Mouse (Mus musculus) layer of hippocampus, adult 2 months (tissue): ENCODE data around the gene Zdhhc19. TPM values are rescaled to one million over a fixed set of nuclear protein-coding genes. Genes with fewer than 3 reads are reported as not detected.
A peak's percentile ranks its signal among the peaks of the same experiment; 100 is the strongest.

Experiments used
- DNase-seq, 2 experiments: peaks; one replicate each; pipeline ENCODE4 v3.0.0; 2022; ENCODE audit warnings: low spot score in 2 of 2
- H3K27ac ChIP-seq: fragments of 200-600 bp; 2 replicates; pipeline ENCODE4 v1.8.1; 2022
- H3K4me3 ChIP-seq: fragments of 200-600 bp; 2 replicates; pipeline ENCODE4 v1.8.1; 2022; ENCODE audit warnings: mild to moderate bottlenecking
- CTCF ChIP-seq: fragments of 200-600 bp; conservative IDR thresholded peaks from 2 replicates; pipeline ENCODE4 v1.8.1; 2022; ENCODE audit warnings: antibody characterized with exemption, mild to moderate bottlenecking, moderate library complexity
- total RNA-seq, 2 experiments: library from RNA; stranded (reverse); gene quantifications; 2 replicates each; pipeline ENCODE4 v1.2.3; 2021

Zdhhc19 gene
- total RNA-seq, 2 experiments from 2014 or later, result not detected

DNA sequence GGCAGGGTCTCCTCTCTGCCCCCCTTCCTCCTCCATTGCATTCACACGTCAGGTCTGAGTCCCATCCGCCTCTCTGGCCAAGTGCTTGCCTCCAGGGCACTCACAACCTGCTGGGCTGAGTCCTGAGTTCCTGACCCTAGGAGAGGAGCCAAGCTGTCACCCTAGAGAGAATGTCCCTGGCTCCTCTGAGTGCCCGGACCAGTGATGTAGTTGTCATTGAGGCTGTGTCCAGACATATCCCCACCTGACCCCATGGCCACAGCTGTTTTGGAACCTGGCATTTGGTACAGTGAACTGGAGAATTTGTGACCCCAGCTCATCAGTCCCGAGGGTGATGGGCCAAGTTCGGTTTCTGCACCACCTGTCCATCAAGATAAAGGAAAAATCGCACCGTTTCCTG is 30.8 kb downstream of the Zdhhc19 start:
- TF ChIP-seq CTCF, result no peak
- Histone ChIP-seq H3K4me3 (no peak overlapping the region), H3K27ac (no peak overlapping the region)
- DNase-seq, result no peak

- Histone ChIP-seq H3K27ac (no peak overlapping the region), H3K4me3 (no peak overlapping the region)
- DNase-seq, result no peak
- no peak for TF ChIP-seq CTCF
Observed at GRCm38 (mm10) chr16:32532878-32533826, 37.1 kb downstream of the Zdhhc19 start.

DNA sequence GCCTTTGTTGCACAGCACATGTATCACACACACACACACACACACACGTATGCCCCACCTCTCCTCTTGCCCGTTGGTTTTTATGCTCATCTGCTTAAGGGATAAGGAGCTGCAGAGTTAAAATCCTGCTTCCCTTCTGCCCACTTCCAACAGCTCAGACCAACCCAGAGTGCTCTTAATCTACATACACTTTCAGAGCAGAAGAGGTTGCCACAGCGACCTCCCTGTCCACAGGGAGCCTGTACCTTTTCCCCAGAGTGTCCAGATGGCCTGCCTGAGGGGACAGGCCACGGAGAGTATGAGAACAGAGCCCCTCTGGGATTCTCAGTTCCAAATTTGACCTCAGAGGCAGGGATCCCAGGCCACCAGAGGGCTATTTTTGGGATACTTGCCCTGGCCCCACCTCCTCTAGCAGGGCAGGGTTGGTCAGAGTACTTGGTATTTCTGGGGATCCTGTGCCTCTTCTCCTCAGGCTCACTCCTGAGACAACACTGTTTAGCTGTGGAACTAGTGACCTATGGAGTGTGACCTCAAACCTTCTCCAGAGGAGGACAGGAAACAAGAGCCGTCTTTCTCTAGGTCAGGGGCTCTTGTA is 39.2 kb downstream of the Zdhhc19 start:
- 0 out of 2 replicates have a peak, but pooled peaks have one; percentile 18 for TF ChIP-seq CTCF
- 0 out of 2 replicates have a peak overlapping the region, but pooled peaks have one; percentile 32 for H3K27ac ChIP-seq
- DNase-seq, result no peak
- no peak overlapping the region for H3K4me3 ChIP-seq

DNA sequence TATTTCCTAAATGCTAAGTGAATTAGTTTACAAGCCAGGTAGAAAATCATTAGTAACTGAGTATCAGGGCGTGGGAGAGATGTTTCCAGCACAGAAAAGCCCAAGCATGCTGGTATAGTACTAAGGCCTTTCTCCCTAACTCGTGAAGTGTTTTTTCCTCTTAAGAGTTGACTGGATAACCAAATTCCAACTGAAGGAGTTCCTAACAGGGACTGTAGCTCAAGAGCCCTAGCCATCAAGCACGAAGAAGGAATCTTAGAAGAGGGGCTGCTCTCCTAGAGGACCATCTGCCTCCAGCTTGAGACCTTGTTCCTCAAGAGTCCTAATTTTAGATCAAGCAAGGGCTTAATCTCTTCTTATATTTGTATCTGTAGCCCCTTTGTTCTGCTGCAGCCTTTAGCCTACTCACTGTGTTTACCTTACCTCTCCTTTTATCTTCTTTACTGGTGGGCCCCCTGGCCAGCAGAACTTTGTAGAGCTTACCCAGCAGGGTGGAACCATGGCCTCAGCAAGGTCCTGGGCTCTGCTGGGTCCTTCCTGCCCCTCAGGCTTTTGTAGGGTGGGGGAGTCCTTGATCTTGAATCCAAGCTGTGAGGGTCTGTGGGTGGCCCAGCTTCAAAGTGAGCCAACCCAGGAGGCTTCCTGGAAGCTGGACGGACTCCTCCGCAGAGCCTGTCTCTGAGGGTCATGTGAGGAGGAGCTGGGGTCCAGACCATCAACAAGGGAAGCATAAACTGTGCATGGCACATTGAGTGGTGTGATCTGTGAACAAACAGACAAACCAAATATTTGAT is 42.0 kb downstream of the Zdhhc19 start:
- DNase-seq, result no peak
- H3K27ac ChIP-seq, result peak overlapping the region; percentile 65; the same call in 1 of the 2 replicates
- no peak overlapping the region for H3K4me3 ChIP-seq
- no peak for TF ChIP-seq CTCF

DNA sequence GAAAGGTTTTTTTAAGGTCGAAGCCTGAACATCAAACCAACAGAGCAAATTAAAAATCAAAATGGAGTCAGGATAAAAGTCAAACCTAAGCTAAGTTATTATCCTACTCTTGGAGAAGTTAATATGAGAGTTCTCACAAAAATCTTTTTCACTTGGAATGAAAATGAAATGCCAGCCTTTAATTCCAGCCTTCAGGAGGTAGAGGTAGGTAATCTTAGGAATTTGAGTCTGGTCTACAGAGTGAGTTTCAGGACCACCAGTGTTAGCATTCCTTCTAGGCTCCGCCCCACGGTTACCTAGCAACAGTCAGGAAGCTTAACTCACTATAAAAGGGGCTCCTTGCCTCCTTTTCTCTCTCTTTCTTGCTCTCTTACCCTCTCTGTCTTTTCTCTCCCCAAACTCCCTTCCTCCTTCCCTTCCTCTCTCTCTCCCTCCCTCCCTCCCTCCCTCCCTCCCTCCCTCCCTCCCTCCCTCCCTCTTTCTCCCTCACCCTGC is 42.7 kb downstream of the Zdhhc19 start:
- 0 out of 2 replicates have a peak overlapping the region, but pooled peaks have one; percentile 6 for H3K27ac ChIP-seq
- no peak for TF ChIP-seq CTCF
- no peak overlapping the region for H3K4me3 ChIP-seq
- DNase-seq, result no peak

GRCm38 (mm10) chr16:32541338-32542179 is 45.5 kb downstream of the Zdhhc19 start:
- Histone ChIP-seq H3K27ac (no peak overlapping the region), H3K4me3 (no peak overlapping the region)
- no peak for TF ChIP-seq CTCF
- no peak for DNase-seq

GRCm38 (mm10) chr16:32543422-32543821 is 47.4 kb downstream of the Zdhhc19 start:
- Histone ChIP-seq H3K27ac (no peak overlapping the region), H3K4me3 (no peak overlapping the region)
- no peak for DNase-seq
- no peak for TF ChIP-seq CTCF

- DNase-seq, result no peak
- H3K27ac ChIP-seq, result no peak overlapping the region
- TF ChIP-seq CTCF, result no peak
- H3K4me3 ChIP-seq, result no peak overlapping the region
Observed at GRCm38 (mm10) chr16:32547156-32548068, 51.3 kb downstream of the Zdhhc19 start.

GRCm38 (mm10) chr16:32550084-32550483 is 54.0 kb downstream of the Zdhhc19 start:
- Histone ChIP-seq H3K27ac (no peak overlapping the region), H3K4me3 (no peak overlapping the region)
- no peak for TF ChIP-seq CTCF
- DNase-seq, result no peak

- DNase-seq, result no peak
- no peak overlapping the region for H3K4me3 ChIP-seq
- TF ChIP-seq CTCF, result no peak
- no peak overlapping the region for H3K27ac ChIP-seq
Observed at GRCm38 (mm10) chr16:32550487-32550886, 54.4 kb downstream of the Zdhhc19 start.

GRCm38 (mm10) chr16:32551346-32551747 is 55.3 kb downstream of the Zdhhc19 start:
- Histone ChIP-seq H3K4me3 (no peak overlapping the region), H3K27ac (no peak overlapping the region)
- DNase-seq, result no peak
- no peak for TF ChIP-seq CTCF
